Mouse (Mus musculus) stomach, postnatal 0 days (tissue): ENCODE results near the gene Coro2a.

Experiments
- CTCF ChIP-seq: IDR thresholded peaks from 2 replicates; pipeline ENCODE4 v1.5.1; 2016; ENCODE audit warnings: antibody characterized with exemption, low read depth, mild to moderate bottlenecking, moderate library complexity
- EP300 ChIP-seq: optimal IDR thresholded peaks from 2 replicates; pipeline ENCODE3; 2016; ENCODE audit warnings: antibody characterized with exemption

- TF ChIP-seq CTCF (peak; percentile 99), EP300 (no peak)
These were observed 9.2 kb upstream of the Coro2a start for GRCm38 (mm10) chr4:46611181-46611580.
